Mouse (Mus musculus) stomach, embryonic 15.5 days (tissue): ENCODE data around the gene Sccpdh. TPM values are rescaled to one million over a fixed set of nuclear protein-coding genes. Genes with fewer than 3 reads are reported as not detected.

Experiments
- polyA plus RNA-seq: library from polyadenylated mRNA; unstranded; fragments of >200 nt; fragmentation: Nextera tagmentation; extraction: Ambion mirVana; gene quantifications from 2 replicates; pipeline ENCODE4 v1.2.1, GENCODE M21; 2015

Sccpdh gene
- polyA plus RNA-seq, 1 experiment from 2014 or later: 51.5 TPM

Other genes starting within 250 kb of the Sccpdh start
- 17.9 and 19.6 TPM in 2 replicates for gene Smyd3, start 150.2 kb upstream of the Sccpdh start, polyA plus RNA-seq
- 26.8 and 30.1 TPM in 2 replicates for gene Tfb2m, start 121.9 kb upstream of the Sccpdh start, polyA plus RNA-seq
- gene Cnst, start 121.8 kb upstream of the Sccpdh start, polyA plus RNA-seq: 13.9 and 14.9 TPM in 2 replicates
- gene Kif28, start 77.1 kb downstream of the Sccpdh start, polyA plus RNA-seq: 0.05 TPM in 1 of 2 replicates, not detected in the other
- gene Gm10518, start 135.2 kb downstream of the Sccpdh start, polyA plus RNA-seq: 0.18 TPM in 1 of 2 replicates, not detected in the other
- gene Ahctf1, start 135.5 kb downstream of the Sccpdh start, polyA plus RNA-seq: 23.7 and 24.2 TPM in 2 replicates